Mouse (Mus musculus): ENCODE results near the gene Tecpr2. TPM values are rescaled to one million over a fixed set of nuclear protein-coding genes. Genes with fewer than 3 reads are reported as not detected.

Tecpr2 gene
- polyA plus RNA-seq, 1 experiment from 2014 or later = 4.1 TPM

DNA sequence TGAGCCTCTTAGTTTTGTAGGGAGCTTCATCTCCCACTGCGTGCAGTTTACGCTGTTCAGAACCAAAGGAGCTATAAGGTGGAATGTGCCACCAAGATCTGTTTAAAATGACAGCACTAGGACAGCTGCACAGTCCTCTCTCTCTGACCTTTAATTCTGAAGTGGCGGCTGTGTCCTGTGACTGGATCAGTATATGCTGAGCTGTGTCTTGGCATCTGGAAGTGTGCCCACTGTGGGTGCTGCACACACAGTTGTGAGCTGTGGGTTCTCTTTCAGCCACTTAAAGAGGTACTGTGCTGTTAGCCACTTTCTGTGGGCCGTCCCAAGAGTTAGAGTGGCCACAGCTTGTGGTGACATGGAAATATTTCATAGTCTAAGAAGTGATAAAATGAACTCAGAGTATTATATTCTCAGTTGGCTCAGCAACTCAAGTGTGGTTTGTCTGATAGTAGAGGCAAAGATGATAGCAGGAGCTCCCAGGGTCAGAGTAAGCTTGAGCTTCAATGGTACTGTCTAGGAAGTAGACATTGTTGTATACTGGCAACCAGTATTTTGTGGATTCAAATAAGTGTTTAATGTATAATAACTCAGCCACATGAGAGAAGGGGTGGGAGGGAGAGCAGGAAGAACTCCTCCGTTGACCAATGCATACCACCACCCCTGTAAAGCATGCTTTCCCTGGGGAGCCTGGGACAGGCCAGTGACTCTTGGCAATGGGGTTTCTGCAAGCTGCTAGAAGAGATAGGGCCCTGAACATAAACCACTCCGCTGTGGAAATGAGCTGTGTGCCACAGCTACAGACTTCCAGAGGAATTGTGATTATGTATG, 59.2 kb downstream of the Tecpr2 start:
- Histone ChIP-seq H3K9me3 (ENCODE audit: control insufficient read depth, low read length) (no peaks in the 10 kb centered on the region), H3K27me3 (ENCODE audit: control insufficient read depth, insufficient read depth, low read length) (no peaks in the 10 kb centered on the region), H3K4me2 (replicated peaks; ENCODE audit: low read depth, low read length) (no peak overlapping the region), H3K27ac (ENCODE audit: low read depth, low read length) (no peak overlapping the region), H3K9ac (ENCODE audit: low read depth, low read length) (no peak overlapping the region), H3K4me1 (replicated peaks; ENCODE audit: control insufficient read depth, insufficient read depth, low read length) (no peaks in the 10 kb centered on the region), H3K4me3 (ENCODE audit: low read depth, low read length) (no peak overlapping the region), H3K36me3 (ENCODE audit: control insufficient read depth, insufficient read depth, low read length) (0 out of 2 replicates have a peak, but pooled peaks cover 2% of the 10 kb centered on the region)
- ATAC-seq (ENCODE audit: low FRiP score) (no peak), DNase-seq (ENCODE audit: low spot score) (no peak)
- WGBS = 92% methylated on average over 6 of the region's 6 CpGs

DNA sequence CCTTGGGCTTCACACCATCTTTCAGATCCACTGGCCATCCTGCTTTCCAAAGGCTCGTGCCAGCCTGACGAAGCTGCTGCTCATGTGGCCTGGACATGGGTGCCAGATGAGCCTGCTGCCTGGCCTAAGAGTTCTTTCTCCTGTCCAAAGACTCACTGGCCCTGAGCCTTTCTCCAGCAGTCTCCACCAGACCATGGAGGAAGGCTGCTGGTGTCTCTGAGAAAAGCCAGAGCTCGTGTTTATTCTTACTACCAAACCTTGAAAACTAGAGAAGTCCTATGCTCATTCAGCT, 59.8 kb downstream of the Tecpr2 start:
- Histone ChIP-seq H3K27ac (ENCODE audit: low read depth, low read length) (no peak overlapping the region), H3K4me1 (replicated peaks; ENCODE audit: control insufficient read depth, insufficient read depth, low read length) (no peaks in the 10 kb centered on the region), H3K36me3 (ENCODE audit: control insufficient read depth, insufficient read depth, low read length) (0 out of 2 replicates have a peak, but pooled peaks cover 2% of the 10 kb centered on the region), H3K4me2 (replicated peaks; ENCODE audit: low read depth, low read length) (no peak overlapping the region), H3K9me3 (ENCODE audit: control insufficient read depth, low read length) (no peaks in the 10 kb centered on the region), H3K9ac (ENCODE audit: low read depth, low read length) (no peak overlapping the region), H3K4me3 (ENCODE audit: low read depth, low read length) (no peak overlapping the region), H3K27me3 (ENCODE audit: control insufficient read depth, insufficient read depth, low read length) (no peaks in the 10 kb centered on the region)
- no peak for DNase-seq (ENCODE audit: low spot score)
- WGBS = 88% methylated on average over 3 of the region's 3 CpGs
- no peak for ATAC-seq (ENCODE audit: low FRiP score)

DNA sequence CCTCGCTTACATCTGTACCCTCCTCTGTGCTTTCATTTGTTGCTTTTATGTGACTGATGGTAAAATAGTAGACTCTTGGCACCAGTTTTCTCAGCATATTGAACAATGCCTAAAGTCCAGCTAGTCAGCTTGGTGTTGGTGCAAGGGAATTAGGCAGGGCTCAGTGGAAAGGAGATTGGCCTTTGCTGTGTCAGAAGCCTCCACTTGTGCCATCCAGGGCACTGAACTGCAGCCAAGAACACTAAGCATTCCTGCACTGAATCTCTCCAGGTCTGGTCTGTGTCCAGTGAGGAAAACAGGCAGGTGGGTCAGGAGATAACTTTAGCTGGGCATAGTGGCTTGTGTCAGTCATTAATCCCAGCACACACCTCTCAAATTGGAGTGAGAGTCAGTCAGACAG, 60.3 kb downstream of the Tecpr2 start:
- WGBS = 81% methylated on average over 1 of the region's 1 CpGs
- no peak for ATAC-seq (ENCODE audit: low FRiP score)
- Histone ChIP-seq H3K9me3 (ENCODE audit: control insufficient read depth, low read length) (no peaks in the 10 kb centered on the region), H3K4me1 (replicated peaks; ENCODE audit: control insufficient read depth, insufficient read depth, low read length) (no peaks in the 10 kb centered on the region), H3K4me3 (ENCODE audit: low read depth, low read length) (no peak overlapping the region), H3K9ac (ENCODE audit: low read depth, low read length) (no peak overlapping the region), H3K27ac (ENCODE audit: low read depth, low read length) (no peak overlapping the region), H3K4me2 (replicated peaks; ENCODE audit: low read depth, low read length) (no peak overlapping the region), H3K27me3 (ENCODE audit: control insufficient read depth, insufficient read depth, low read length) (no peaks in the 10 kb centered on the region), H3K36me3 (ENCODE audit: control insufficient read depth, insufficient read depth, low read length) (0 out of 2 replicates have a peak, but pooled peaks cover 2% of the 10 kb centered on the region)
- no peak for DNase-seq (ENCODE audit: low spot score)

DNA sequence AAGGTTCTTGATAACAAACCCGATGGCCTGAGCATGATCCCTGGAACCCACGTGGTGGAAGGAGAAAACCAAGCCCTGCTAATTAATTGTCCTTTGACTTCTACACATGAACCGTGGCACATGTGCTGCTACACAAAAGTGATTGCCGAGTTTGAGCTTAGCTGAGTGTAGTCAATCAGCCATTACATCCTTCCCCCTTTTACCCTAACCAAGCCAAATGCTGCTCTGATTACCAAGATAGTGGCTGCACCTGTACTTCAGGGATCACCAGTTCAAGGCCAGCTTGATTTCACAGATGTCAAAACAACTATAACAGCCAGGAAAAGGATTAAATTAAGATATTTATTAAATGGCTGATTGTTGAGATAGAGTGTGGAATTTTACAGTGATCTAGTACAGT, 61.1 kb downstream of the Tecpr2 start:
- Histone ChIP-seq H3K9me3 (ENCODE audit: control insufficient read depth, low read length) (no peaks in the 10 kb centered on the region), H3K36me3 (ENCODE audit: control insufficient read depth, insufficient read depth, low read length) (0 out of 2 replicates have a peak, but pooled peaks cover 2% of the 10 kb centered on the region), H3K27ac (ENCODE audit: low read depth, low read length) (no peak overlapping the region), H3K9ac (ENCODE audit: low read depth, low read length) (no peak overlapping the region), H3K4me2 (replicated peaks; ENCODE audit: low read depth, low read length) (no peak overlapping the region), H3K4me3 (ENCODE audit: low read depth, low read length) (no peak overlapping the region), H3K4me1 (replicated peaks; ENCODE audit: control insufficient read depth, insufficient read depth, low read length) (no peaks in the 10 kb centered on the region), H3K27me3 (ENCODE audit: control insufficient read depth, insufficient read depth, low read length) (no peaks in the 10 kb centered on the region)
- DNase-seq (ENCODE audit: low spot score) (no peak), ATAC-seq (ENCODE audit: low FRiP score) (no peak)
- WGBS = 85% methylated on average over 4 of the region's 4 CpGs

DNA sequence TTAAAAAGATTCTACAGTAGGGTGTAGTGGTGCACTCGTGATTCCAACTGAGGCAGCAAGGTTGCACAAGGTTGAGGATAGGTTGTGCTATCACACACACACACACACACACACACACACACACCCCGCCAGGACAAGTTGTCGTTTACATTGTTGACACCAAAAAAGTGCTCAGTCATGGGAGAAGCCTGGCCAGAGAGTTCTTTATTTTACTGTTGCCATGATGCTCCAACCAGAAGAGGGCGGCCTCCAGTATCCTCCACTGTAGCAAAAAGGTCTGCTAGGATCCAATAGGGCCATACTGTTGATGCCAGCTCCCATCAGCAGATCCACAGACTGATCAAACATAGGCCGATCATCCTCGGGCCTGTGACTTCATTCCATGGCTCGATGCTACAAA, 62.2 kb downstream of the Tecpr2 start:
- Histone ChIP-seq H3K4me1 (replicated peaks; ENCODE audit: control insufficient read depth, insufficient read depth, low read length) (no peaks in the 10 kb centered on the region), H3K36me3 (ENCODE audit: control insufficient read depth, insufficient read depth, low read length) (0 out of 2 replicates have a peak, but pooled peaks cover 3% of the 10 kb centered on the region), H3K9me3 (ENCODE audit: control insufficient read depth, low read length) (no peaks in the 10 kb centered on the region), H3K4me2 (replicated peaks; ENCODE audit: low read depth, low read length) (no peak overlapping the region), H3K4me3 (ENCODE audit: low read depth, low read length) (no peak overlapping the region), H3K27me3 (ENCODE audit: control insufficient read depth, insufficient read depth, low read length) (no peaks in the 10 kb centered on the region), H3K27ac (ENCODE audit: low read depth, low read length) (no peak overlapping the region), H3K9ac (ENCODE audit: low read depth, low read length) (no peak overlapping the region)
- ATAC-seq (ENCODE audit: low FRiP score) (no peak), DNase-seq (ENCODE audit: low spot score) (no peak)
- WGBS = 84% methylated on average over 7 of the region's 7 CpGs

DNA sequence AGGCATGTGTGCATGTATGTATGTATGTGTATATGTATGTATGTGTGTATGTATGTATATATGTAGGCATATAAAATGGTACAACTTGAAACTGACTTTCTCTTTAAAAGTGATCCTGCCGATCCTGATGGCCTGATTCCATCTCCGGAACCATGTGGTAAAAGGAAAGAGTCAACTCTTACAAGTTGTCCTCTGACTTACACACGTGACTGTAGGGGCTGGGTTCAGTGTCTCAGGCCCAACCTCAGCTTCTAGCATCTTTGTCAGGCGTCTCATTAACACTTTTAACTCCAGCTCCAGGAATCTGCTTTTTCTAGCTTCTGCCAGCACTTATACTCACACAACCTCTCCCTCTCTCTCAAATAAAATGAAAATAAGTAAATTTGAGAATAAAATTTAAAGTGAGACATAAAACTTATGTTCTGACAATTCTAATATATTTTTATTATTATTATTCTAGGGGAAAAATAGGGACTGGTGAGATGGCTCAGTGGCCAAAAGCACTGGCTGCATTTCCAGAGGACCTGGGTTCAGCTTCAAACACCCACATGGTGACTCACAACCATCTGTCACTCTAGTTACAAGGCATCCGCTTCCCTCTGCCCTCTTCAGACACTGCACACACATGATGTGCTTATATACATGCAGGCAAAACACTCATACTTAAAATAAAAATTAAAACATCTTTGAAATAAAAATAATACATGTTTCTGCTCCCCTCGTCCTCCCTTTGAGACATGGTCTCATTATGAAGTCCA, 63.7 kb downstream of the Tecpr2 start:
- DNase-seq (ENCODE audit: low spot score) (no peak), ATAC-seq (ENCODE audit: low FRiP score) (no peak)
- 92% methylated on average over 6 of the region's 6 CpGs for WGBS
- Histone ChIP-seq H3K27ac (ENCODE audit: low read depth, low read length) (no peak overlapping the region), H3K9ac (ENCODE audit: low read depth, low read length) (no peak overlapping the region), H3K9me3 (ENCODE audit: control insufficient read depth, low read length) (no peaks in the 10 kb centered on the region), H3K4me1 (replicated peaks; ENCODE audit: control insufficient read depth, insufficient read depth, low read length) (no peaks in the 10 kb centered on the region), H3K4me3 (ENCODE audit: low read depth, low read length) (no peak overlapping the region), H3K27me3 (ENCODE audit: control insufficient read depth, insufficient read depth, low read length) (no peaks in the 10 kb centered on the region), H3K4me2 (replicated peaks; ENCODE audit: low read depth, low read length) (no peak overlapping the region), H3K36me3 (ENCODE audit: control insufficient read depth, insufficient read depth, low read length) (0 out of 2 replicates have a peak, but pooled peaks cover 3% of the 10 kb centered on the region)

DNA sequence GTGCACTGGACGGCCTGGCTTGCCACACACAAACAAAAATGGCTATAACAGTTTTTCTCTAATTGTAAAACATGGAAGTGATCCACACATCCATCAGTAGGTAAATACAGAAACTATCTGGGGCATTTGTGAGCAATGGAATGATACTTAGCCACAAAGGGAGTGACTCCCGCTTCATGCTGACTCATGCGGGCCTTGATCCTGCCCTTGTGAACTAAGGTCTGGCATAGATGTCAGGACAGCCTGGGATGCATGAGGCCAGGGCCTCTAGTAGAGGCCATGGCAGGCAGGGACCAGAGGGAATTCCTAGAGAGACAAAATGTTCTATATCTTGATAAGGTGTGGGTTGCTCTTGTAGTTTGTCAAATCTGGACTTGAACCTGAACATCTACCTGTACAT, 64.4 kb downstream of the Tecpr2 start:
- WGBS = 88% methylated on average over 3 of the region's 3 CpGs

DNA sequence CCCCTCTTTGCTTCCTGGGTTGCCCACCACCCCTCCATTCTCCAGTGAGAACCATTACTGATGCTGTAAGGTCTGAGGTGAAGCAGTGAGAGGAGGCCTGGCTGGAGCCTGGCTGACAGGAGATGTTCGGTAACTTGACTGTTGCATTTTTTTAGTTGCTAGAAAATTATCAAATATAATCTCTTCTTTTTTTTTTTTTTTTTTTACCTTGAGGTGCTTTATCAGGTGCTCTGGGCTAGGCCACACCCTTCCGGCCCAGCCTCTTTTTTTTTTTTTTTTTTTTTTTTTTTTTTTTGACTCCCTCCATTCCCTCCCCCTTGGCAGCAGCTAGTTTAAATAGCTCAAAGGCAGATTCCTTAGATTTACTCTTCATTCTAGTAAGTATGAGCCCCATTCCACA, 64.8 kb downstream of the Tecpr2 start:
- Histone ChIP-seq H3K4me3 (ENCODE audit: low read depth, low read length) (no peak overlapping the region), H3K27ac (ENCODE audit: low read depth, low read length) (no peak overlapping the region), H3K9ac (ENCODE audit: low read depth, low read length) (no peak overlapping the region), H3K27me3 (ENCODE audit: control insufficient read depth, insufficient read depth, low read length) (no peaks in the 10 kb centered on the region), H3K4me1 (replicated peaks; ENCODE audit: control insufficient read depth, insufficient read depth, low read length) (no peaks in the 10 kb centered on the region), H3K36me3 (ENCODE audit: control insufficient read depth, insufficient read depth, low read length) (0 out of 2 replicates have a peak, but pooled peaks cover 3% of the 10 kb centered on the region), H3K4me2 (replicated peaks; ENCODE audit: low read depth, low read length) (no peak overlapping the region), H3K9me3 (ENCODE audit: control insufficient read depth, low read length) (no peaks in the 10 kb centered on the region)
- no peak for ATAC-seq (ENCODE audit: low FRiP score)
- WGBS = 83% methylated on average over 2 of the region's 2 CpGs
- DNase-seq (ENCODE audit: low spot score) = no peak

More for the DNA sequence above, 64.4 kb downstream of the Tecpr2 start:
- no peak overlapping the region for H3K4me2 ChIP-seq (replicated peaks; ENCODE audit: low read depth, low read length)
- ATAC-seq (ENCODE audit: low FRiP score) (no peak), DNase-seq (ENCODE audit: low spot score) (no peak)
- H3K9me3 ChIP-seq (ENCODE audit: control insufficient read depth, low read length) = no peaks in the 10 kb centered on the region
- no peak overlapping the region for H3K9ac ChIP-seq (ENCODE audit: low read depth, low read length)
- H3K27ac ChIP-seq (ENCODE audit: low read depth, low read length) = no peak overlapping the region
- no peaks in the 10 kb centered on the region for H3K27me3 ChIP-seq (ENCODE audit: control insufficient read depth, insufficient read depth, low read length)
- no peak overlapping the region for H3K4me3 ChIP-seq (ENCODE audit: low read depth, low read length)
- no peaks in the 10 kb centered on the region for H3K4me1 ChIP-seq (replicated peaks; ENCODE audit: control insufficient read depth, insufficient read depth, low read length)
- 0 out of 2 replicates have a peak, but pooled peaks cover 3% of the 10 kb centered on the region for H3K36me3 ChIP-seq (ENCODE audit: control insufficient read depth, insufficient read depth, low read length)
